Mouse (Mus musculus) MEL (cell line): ENCODE measurements around the gene Tmem220.
"Not testable (repeated sequence)": the region's sequence is repeated elsewhere in the genome, so short reads cannot be mapped to it uniquely, and the experiment has no call there.

Experiments used
- CTCF ChIP-seq, 3 experiments: IDR thresholded peaks in 2 of 3; conservative IDR thresholded peaks in 1 of 3; 2 replicates each; pipeline ENCODE4 v1.5.1; 2011 to 2012; ENCODE audit warnings: low read length in 3 of 3, low read depth in 2 of 3, mild to moderate bottlenecking in 2 of 3, improper control_type of control experiment in 1 of 3, inconsistent platforms in 1 of 3, mixed read lengths in 1 of 3, moderate library complexity in 1 of 3; ENCODE audit not compliant: control insufficient read depth in 1 of 3, insufficient read depth in 1 of 3, poor library complexity in 1 of 3, severe bottlenecking in 1 of 3
- E2F4 ChIP-seq: IDR thresholded peaks from 2 replicates; pipeline ENCODE4 v1.6.1; 2011; ENCODE audit warnings: low read depth, low read length, improper control_type of control experiment, borderline replicate concordance
- GATA1 ChIP-seq: IDR thresholded peaks from 2 replicates; pipeline ENCODE4 v1.6.1; 2011; ENCODE audit warnings: low read depth, low read length, improper control_type of control experiment
- JUND ChIP-seq: IDR thresholded peaks from 2 replicates; pipeline ENCODE4 v1.6.1; 2011; ENCODE audit warnings: low read depth, mild to moderate bottlenecking, improper control_type of control experiment, low read length
- MAFK ChIP-seq: IDR thresholded peaks from 2 replicates; pipeline ENCODE4 v1.6.1; 2011; ENCODE audit warnings: low read depth, mild to moderate bottlenecking, low read length, improper control_type of control experiment, borderline replicate concordance
- MAX ChIP-seq: IDR thresholded peaks from 2 replicates; pipeline ENCODE4 v1.6.1; 2011; ENCODE audit warnings: low read length, improper control_type of control experiment
- SMC3 ChIP-seq: IDR thresholded peaks from 2 replicates; pipeline ENCODE4 v1.6.1; 2011; ENCODE audit warnings: low read depth, low read length, improper control_type of control experiment
- TCF12 ChIP-seq: IDR thresholded peaks from 2 replicates; pipeline ENCODE4 v1.6.1; 2014; ENCODE audit warnings: low read depth, mild to moderate bottlenecking, inconsistent platforms, low read length, improper control_type of control experiment, moderate library complexity
- ZKSCAN1 ChIP-seq: IDR thresholded peaks from 2 replicates; pipeline ENCODE4 v1.6.1; 2012; ENCODE audit warnings: low read depth, mild to moderate bottlenecking, inconsistent platforms, low read length, improper control_type of control experiment, moderate library complexity

GRCm38 (mm10) chr11:67023191-67023590 is 1.8 kb upstream of the Tmem220 start:
- not testable (repeated sequence) for TF ChIP-seq GATA1; E2F4; TCF12; MAFK; ZKSCAN1; CTCF (IDR thresholded peaks at IDR 0.05 in 2 of 3, conservative IDR thresholded peaks at IDR 0.05 in 1 of 3; ENCODE audit: control insufficient read depth in 1 of 3, insufficient read depth in 1 of 3, low read depth in 2 of 3, low read length in 3 of 3, poor library complexity in 1 of 3, severe bottlenecking in 1 of 3); MAX; SMC3; JUND
